Mouse (Mus musculus) urinary bladder, postnatal 36 days (tissue): ENCODE measurements around the gene Fsd1.

Source experiments
- DNase-seq, 2 experiments: peaks; one replicate each; pipeline ENCODE4 v3.0.0; 2022; ENCODE audit warnings: low spot score in 2 of 2, mixed read lengths in 1 of 2

Gene Fsd1

GRCm38 (mm10) chr17:55961631-55962030 is 24.7 kb upstream of the Fsd1 start:
- no peak for DNase-seq

- DNase-seq, result no peak
These were observed 23.1 kb upstream of the Fsd1 start for GRCm38 (mm10) chr17:55963171-55963570.

- no peak for DNase-seq
These were observed 21.8 kb upstream of the Fsd1 start for GRCm38 (mm10) chr17:55964496-55964895.

- DNase-seq, result no peak
These were observed 21.3 kb upstream of the Fsd1 start for GRCm38 (mm10) chr17:55964996-55965395.

GRCm38 (mm10) chr17:55967186-55967585 is 19.1 kb upstream of the Fsd1 start:
- no peak for DNase-seq

- DNase-seq, result no peak
These were observed 18.1 kb upstream of the Fsd1 start for GRCm38 (mm10) chr17:55968210-55968609.

GRCm38 (mm10) chr17:55969560-55969959 is 16.7 kb upstream of the Fsd1 start:
- no peak for DNase-seq

- DNase-seq, result no peak
These were observed 16.1 kb upstream of the Fsd1 start, which contains the start of gene Shd for GRCm38 (mm10) chr17:55969966-55970891. Gene Shd, plus strand, starts transcription at chr17:55970467.

GRCm38 (mm10) chr17:55971453-55971852 is 14.9 kb upstream of the Fsd1 start:
- DNase-seq, result no peak

GRCm38 (mm10) chr17:55976255-55976862 is 9.9 kb upstream of the Fsd1 start:
- DNase-seq, result peak; percentile 68 to 81

- DNase-seq, result no peak
These were observed 9.0 kb upstream of the Fsd1 start for GRCm38 (mm10) chr17:55977301-55977700.

GRCm38 (mm10) chr17:55990278-55990898 is 4.1 kb downstream of the Fsd1 start:
- DNase-seq, result no peak

GRCm38 (mm10) chr17:55996007-55996406 is 9.7 kb downstream of the Fsd1 start:
- peak in 1 of 2 experiments; percentile 57 for DNase-seq

GRCm38 (mm10) chr17:55999794-56000499 is 13.6 kb downstream of the Fsd1 start:
- DNase-seq, result no peak

GRCm38 (mm10) chr17:56003000-56003399 is 16.7 kb downstream of the Fsd1 start:
- DNase-seq, result no peak

GRCm38 (mm10) chr17:56005415-56006061 is 19.2 kb downstream of the Fsd1 start, which contains the start of the genes Stap2 and Mpnd:
Gene Stap2, minus strand, starts transcription at chr17:56005584.
Gene Mpnd, plus strand, starts transcription at chr17:56005711.
- DNase-seq, result peak; percentile 53 to 58

- no peak for DNase-seq
These were observed 20.6 kb downstream of the Fsd1 start for GRCm38 (mm10) chr17:56006956-56007355.

- no peak for DNase-seq
These were observed 21.4 kb downstream of the Fsd1 start for GRCm38 (mm10) chr17:56007444-56008355.

GRCm38 (mm10) chr17:56008356-56009087 is 22.2 kb downstream of the Fsd1 start:
- peak; percentile 82 to 93 for DNase-seq
